Mouse (Mus musculus): ENCODE measurements around the gene Kctd10.

GRCm38 (mm10) chr5:114381013-114381351 lies 674 bp upstream of the Kctd10 start:
- no peak for TF ChIP-seq CTCF (IDR thresholded peaks at IDR 0.05; ENCODE audit: low read depth, low read length)
- no peak for TF ChIP-seq POLR2AphosphoS5 (IDR thresholded peaks at IDR 0.05; ENCODE audit: insufficient replicate concordance, low read depth, low read length)
- TF ChIP-seq GATA1 (IDR thresholded peaks at IDR 0.05; ENCODE audit: borderline replicate concordance, low read length): no peak

All from G1E (cell line).